Mouse (Mus musculus) intestine, postnatal 0 days (tissue): ENCODE measurements around the gene Gcnt4. TPM values are rescaled to one million over a fixed set of nuclear protein-coding genes. Genes with fewer than 3 reads are reported as not detected.

Source experiments
- ATAC-seq: fragments of 200-750 bp; cut with Nextera tagmentation; 2 replicates; pipeline ENCODE4 v1.8.0; 2017; ENCODE audit warnings: mild to moderate bottlenecking, moderate TSS enrichment, moderate library complexity
- H3K27ac ChIP-seq: fragments of 300-500 bp; sonication (generic); 2 replicates; pipeline ENCODE4 v1.5.1; 2014; ENCODE audit warnings: mild to moderate bottlenecking, low read depth, low read length, moderate library complexity
- H3K27me3 ChIP-seq: fragments of 300-500 bp; sonication (generic); replicated peaks from 2 replicates; pipeline ENCODE4 v1.6.1; 2014; ENCODE audit warnings: low read length, mixed read lengths; ENCODE audit not compliant: control insufficient read depth, insufficient read depth
- H3K36me3 ChIP-seq: fragments of 300-500 bp; sonication (generic); 2 replicates; pipeline ENCODE4 v1.6.1; 2014; ENCODE audit warnings: mild to moderate bottlenecking, moderate library complexity; ENCODE audit not compliant: control insufficient read depth, insufficient read depth
- H3K4me1 ChIP-seq: fragments of 300-500 bp; sonication (generic); replicated peaks from 2 replicates; pipeline ENCODE4 v1.6.1; 2014; ENCODE audit warnings: antibody characterized with exemption, low read length, mixed read lengths; ENCODE audit not compliant: control insufficient read depth, insufficient read depth
- H3K4me2 ChIP-seq: fragments of 300-500 bp; sonication (generic); replicated peaks from 2 replicates; pipeline ENCODE4 v1.6.1; 2014; ENCODE audit warnings: low read depth, mild to moderate bottlenecking, moderate library complexity
- H3K4me3 ChIP-seq: fragments of 300-500 bp; sonication (generic); 2 replicates; pipeline ENCODE4 v1.5.1; 2014; ENCODE audit warnings: low read depth, low read length
- H3K9ac ChIP-seq: fragments of 300-500 bp; sonication (generic); 2 replicates; pipeline ENCODE4 v1.6.1; 2014; ENCODE audit warnings: mild to moderate bottlenecking, low read depth, low read length
- H3K9me3 ChIP-seq: fragments of 300-500 bp; sonication (generic); 2 replicates; pipeline ENCODE4 v1.6.1; 2016; ENCODE audit warnings: mixed run types; ENCODE audit not compliant: control insufficient read depth
- CTCF ChIP-seq: sonication (generic); IDR thresholded peaks from 2 replicates; pipeline ENCODE4 v1.5.1; 2016; ENCODE audit warnings: low read depth, mild to moderate bottlenecking, control low read depth, antibody characterized with exemption, moderate library complexity
- WGBS: fragments of 180-500 bp; shearing (Covaris S2); extraction: QIAGEN DNeasy Blood & Tissue Kit; methylation state at CpG from one replicate; pipeline ENCODE4 v1.1.7; 2014; 5-methylcytosine and 5-hydroxymethylcytosine counted together
- polyA plus RNA-seq: library from polyadenylated mRNA; unstranded; fragments of >200 nt; fragmentation: Nextera tagmentation; extraction: Ambion mirVana; gene quantifications from 2 replicates; pipeline ENCODE4 v1.2.1, GENCODE M21; 2015

The Gcnt4 gene
- polyA plus RNA-seq, 1 experiment from 2014 or later: 6.7 TPM

DNA sequence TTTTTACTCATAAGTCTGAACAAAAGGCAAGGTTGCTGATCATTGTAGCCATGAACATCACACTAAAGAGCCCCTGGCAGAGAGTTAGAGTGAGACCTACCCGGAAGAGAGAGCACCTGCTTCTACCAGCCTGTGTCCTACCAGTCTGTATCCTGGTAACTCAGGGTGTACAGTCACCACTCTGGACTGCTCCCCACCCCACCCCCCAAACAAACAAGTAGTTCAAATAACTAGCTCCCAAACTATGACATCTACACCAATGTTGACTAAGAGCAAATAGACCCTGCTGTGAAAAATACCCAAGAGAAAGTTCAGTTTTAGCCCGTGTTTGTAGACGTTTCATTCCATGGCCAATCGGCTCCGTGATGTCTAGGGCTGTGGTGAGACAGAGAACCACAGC, 38.3 kb downstream of the Gcnt4 start:
- 37% methylated on average over 5 of the region's 5 CpGs for WGBS
- H3K36me3 ChIP-seq: no peaks in the 10 kb centered on the region
- no peaks in the 10 kb centered on the region for H3K4me1 ChIP-seq
- H3K9me3 ChIP-seq: no peaks in the 10 kb centered on the region
- no peak overlapping the region for H3K9ac ChIP-seq
- H3K4me2 ChIP-seq: no peak overlapping the region
- H3K27me3 ChIP-seq: no peaks in the 10 kb centered on the region
- H3K4me3 ChIP-seq: no peak overlapping the region
- TF ChIP-seq CTCF: no peak
- ATAC-seq: peak; percentile 53; the same call in 1 of the 2 replicates
- H3K27ac ChIP-seq: no peak overlapping the region

DNA sequence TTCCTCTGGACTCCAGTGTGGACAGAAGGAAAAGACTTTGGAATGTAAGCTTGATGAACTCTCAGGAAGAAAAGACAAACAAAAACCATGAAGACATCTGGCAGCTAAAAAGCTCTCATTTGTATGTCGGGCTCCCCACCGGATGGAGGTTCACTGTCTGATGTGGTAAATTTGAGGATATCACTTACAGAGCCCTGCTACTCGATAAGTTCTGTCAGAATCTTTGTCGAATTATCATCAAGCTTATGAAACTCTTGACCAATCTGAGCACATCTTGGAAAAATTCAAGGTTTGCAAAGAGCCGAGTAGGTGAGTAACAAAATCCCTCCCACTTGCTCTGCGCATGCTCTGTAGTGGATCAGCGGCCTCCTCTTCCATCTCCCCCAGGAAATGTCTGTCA, 40.5 kb downstream of the Gcnt4 start:
- H3K4me2 ChIP-seq: no peak overlapping the region
- H3K9me3 ChIP-seq: no peaks in the 10 kb centered on the region
- H3K9ac ChIP-seq: no peak overlapping the region
- no peaks in the 10 kb centered on the region for H3K27me3 ChIP-seq
- no peak overlapping the region for H3K27ac ChIP-seq
- no peaks in the 10 kb centered on the region for H3K36me3 ChIP-seq
- no peaks in the 10 kb centered on the region for H3K4me1 ChIP-seq
- 81% methylated on average over 7 of the region's 7 CpGs for WGBS
- ATAC-seq: no peak
- no peak overlapping the region for H3K4me3 ChIP-seq
- TF ChIP-seq CTCF: no peak

DNA sequence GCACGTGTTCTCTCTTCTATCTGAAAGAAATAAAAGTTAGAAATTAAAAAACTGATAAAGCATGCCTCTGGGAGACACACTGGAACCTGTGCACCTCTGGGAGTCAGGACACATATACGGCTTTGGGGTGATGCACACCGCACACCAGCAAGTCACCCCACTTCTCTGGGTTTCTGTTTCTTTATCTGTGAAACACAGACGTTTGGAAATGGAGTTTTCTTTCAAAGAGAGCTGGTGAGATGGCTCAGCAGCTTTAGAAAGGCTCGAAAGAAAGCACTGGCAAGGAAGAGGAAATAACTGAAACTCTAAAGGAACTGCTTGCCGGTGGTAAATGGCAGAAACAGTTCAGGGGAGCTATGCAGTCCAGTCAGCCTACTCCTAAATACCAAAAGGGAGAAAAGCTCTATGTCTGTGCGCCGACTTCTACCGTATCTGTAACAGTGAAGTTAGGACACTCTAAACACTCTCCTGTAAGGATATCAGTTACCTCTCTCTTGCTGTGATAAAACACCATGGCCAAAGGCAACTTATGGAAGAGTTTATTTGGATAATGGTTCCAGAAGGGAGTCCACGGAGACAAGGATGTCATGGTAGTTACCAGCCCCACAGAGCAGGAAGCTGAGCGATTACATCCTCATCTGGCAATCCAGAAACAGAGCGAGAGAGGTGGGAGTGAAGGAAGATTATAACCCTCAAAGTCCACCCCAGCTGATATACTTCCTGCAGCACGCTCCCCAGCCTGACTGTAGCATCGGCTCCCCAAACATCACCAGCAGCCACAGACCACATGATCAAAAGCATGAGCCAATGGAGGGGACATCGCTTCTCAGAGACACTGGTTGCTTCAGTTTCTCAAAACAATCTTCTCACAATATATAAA, 42.0 kb downstream of the Gcnt4 start:
- Histone ChIP-seq H3K27ac (no peak overlapping the region), H3K9me3 (no peaks in the 10 kb centered on the region), H3K4me2 (no peak overlapping the region)

GRCm38 (mm10) chr13:96967091-96967490, 42.6 kb downstream of the Gcnt4 start:
- Histone ChIP-seq H3K4me3 (no peak overlapping the region), H3K4me1 (no peaks in the 10 kb centered on the region; the same call in 1 of the 2 replicates), H3K27ac (no peak overlapping the region), H3K36me3 (no peaks in the 10 kb centered on the region), H3K9me3 (no peaks in the 10 kb centered on the region), H3K9ac (no peak overlapping the region), H3K4me2 (no peak overlapping the region), H3K27me3 (no peaks in the 10 kb centered on the region)
- no peak for ATAC-seq
- 61% methylated on average over 5 of the region's 5 CpGs for WGBS
- no peak for TF ChIP-seq CTCF

More for the DNA sequence above, 42.0 kb downstream of the Gcnt4 start:
- no peak for ATAC-seq
- H3K4me1 ChIP-seq: no peaks in the 10 kb centered on the region
- H3K27me3 ChIP-seq: no peaks in the 10 kb centered on the region
- no peak for TF ChIP-seq CTCF
- WGBS: 72% methylated on average over 15 of the region's 15 CpGs
- no peak overlapping the region for H3K4me3 ChIP-seq
- no peaks in the 10 kb centered on the region for H3K36me3 ChIP-seq
- H3K9ac ChIP-seq: no peak overlapping the region

DNA sequence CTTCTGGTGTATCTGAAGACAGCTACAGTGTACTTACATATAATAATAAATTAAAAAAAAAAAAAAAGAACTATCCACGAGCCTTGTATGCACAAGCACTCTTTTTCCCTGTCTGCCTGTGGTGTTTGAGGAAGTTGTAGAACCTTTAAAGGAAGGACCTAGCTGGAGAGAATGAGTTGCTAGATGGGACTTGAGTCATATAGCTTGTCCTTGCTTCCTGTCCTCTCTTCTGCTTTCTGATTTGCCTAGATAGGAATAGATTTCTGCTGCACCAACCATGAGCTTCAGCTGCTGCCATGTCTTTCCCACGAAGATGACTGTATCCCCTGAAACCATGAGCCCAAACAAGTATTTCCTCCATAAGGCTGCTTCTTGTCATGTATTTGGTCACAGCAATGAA, 43.3 kb downstream of the Gcnt4 start:
- no peak overlapping the region for H3K4me3 ChIP-seq
- WGBS: 84% methylated on average over 2 of the region's 2 CpGs
- no peak for ATAC-seq
- no peaks in the 10 kb centered on the region for H3K36me3 ChIP-seq
- H3K9me3 ChIP-seq: no peaks in the 10 kb centered on the region
- no peaks in the 10 kb centered on the region; the same call in 1 of the 2 replicates for H3K4me1 ChIP-seq
- H3K4me2 ChIP-seq: no peak overlapping the region
- H3K27me3 ChIP-seq: no peaks in the 10 kb centered on the region
- no peak overlapping the region for H3K9ac ChIP-seq
- TF ChIP-seq CTCF: no peak
- H3K27ac ChIP-seq: no peak overlapping the region

- H3K9me3 ChIP-seq: no peaks in the 10 kb centered on the region
- no peak overlapping the region for H3K4me3 ChIP-seq
- no peak overlapping the region for H3K9ac ChIP-seq
- no peak for TF ChIP-seq CTCF
- H3K4me1 ChIP-seq: no peaks in the 10 kb centered on the region; the same call in 1 of the 2 replicates
- H3K4me2 ChIP-seq: no peak overlapping the region
- ATAC-seq: no peak
- WGBS: 77% methylated on average over 4 of the region's 4 CpGs
- no peak overlapping the region for H3K27ac ChIP-seq
- H3K36me3 ChIP-seq: no peaks in the 10 kb centered on the region
- H3K27me3 ChIP-seq: no peaks in the 10 kb centered on the region
These were observed 46.6 kb downstream of the Gcnt4 start for GRCm38 (mm10) chr13:96971076-96971475.
